Mouse (Mus musculus) forebrain, embryonic 10.5 days (tissue): Measurements from ENCODE around the gene Olfr1390. TPM values are rescaled to one million over a fixed set of nuclear protein-coding genes. Genes with fewer than 3 reads are reported as not detected.

ENCODE experiments used
- polyA plus RNA-seq: library from polyadenylated mRNA; unstranded; fragments of >200 nt; fragmentation: Nextera tagmentation; extraction: Ambion mirVana; gene quantifications from 2 replicates; pipeline ENCODE4 v1.2.1, GENCODE M21; 2016

Gene Olfr1390
- polyA plus RNA-seq, 1 experiment from 2014 or later, result not detected

Other genes starting within 250 kb of the Olfr1390 start
- gene Olfr1396, start 220.3 kb upstream of the Olfr1390 start, polyA plus RNA-seq, result not detected in 2 replicates
- gene Olfr1395, start 192.9 kb upstream of the Olfr1390 start, polyA plus RNA-seq, result not detected in 2 replicates
- not detected in 2 replicates for gene Olfr1394, start 180.8 kb upstream of the Olfr1390 start, polyA plus RNA-seq
- 0.07 and 0.14 TPM in 2 replicates for gene Btnl9, start 148.0 kb upstream of the Olfr1390 start, polyA plus RNA-seq
- gene Zfp62, start 131.9 kb upstream of the Olfr1390 start, polyA plus RNA-seq, result 42.3 and 49.2 TPM in 2 replicates
- 39.6 and 44.9 TPM in 2 replicates for gene Mgat1, start 91.0 kb upstream of the Olfr1390 start, polyA plus RNA-seq
- gene Olfr1393, start 56.9 kb upstream of the Olfr1390 start, polyA plus RNA-seq, result 0.07 TPM in 1 of 2 replicates, not detected in the other
- not detected in 2 replicates for gene Olfr1392, start 49.9 kb upstream of the Olfr1390 start, polyA plus RNA-seq
- not detected in 2 replicates for gene Olfr10, start 30.4 kb upstream of the Olfr1390 start, polyA plus RNA-seq
- gene Olfr1391, start 12.4 kb upstream of the Olfr1390 start, polyA plus RNA-seq, result not detected in 2 replicates
- not detected in 2 replicates for gene Olfr1389, start 87.9 kb downstream of the Olfr1390 start, polyA plus RNA-seq
- gene Olfr1388, start 101.4 kb downstream of the Olfr1390 start, polyA plus RNA-seq, result 0.25 and 0.33 TPM in 2 replicates
- not detected in 2 replicates for gene Olfr1387, start 120.2 kb downstream of the Olfr1390 start, polyA plus RNA-seq
- not detected in 2 replicates for gene Olfr1386, start 129.9 kb downstream of the Olfr1390 start, polyA plus RNA-seq
- not detected in 2 replicates for gene Olfr1385, start 153.9 kb downstream of the Olfr1390 start, polyA plus RNA-seq
- gene Olfr1384, start 171.5 kb downstream of the Olfr1390 start, polyA plus RNA-seq, result not detected in 2 replicates
- gene Olfr1383, start 184.5 kb downstream of the Olfr1390 start, polyA plus RNA-seq, result not detected in 2 replicates
- gene Olfr1382, start 193.1 kb downstream of the Olfr1390 start, polyA plus RNA-seq, result not detected in 2 replicates
- gene Olfr1381, start 208.3 kb downstream of the Olfr1390 start, polyA plus RNA-seq, result not detected in 2 replicates
- gene Olfr1380, start 221.7 kb downstream of the Olfr1390 start, polyA plus RNA-seq, result not detected in 2 replicates